Mouse (Mus musculus): ENCODE data around the gene Ptpn14.
"Not testable (repeated sequence)": the region's sequence is repeated elsewhere in the genome, so short reads cannot be mapped to it uniquely, and the experiment has no call there.

The Ptpn14 gene

DNA sequence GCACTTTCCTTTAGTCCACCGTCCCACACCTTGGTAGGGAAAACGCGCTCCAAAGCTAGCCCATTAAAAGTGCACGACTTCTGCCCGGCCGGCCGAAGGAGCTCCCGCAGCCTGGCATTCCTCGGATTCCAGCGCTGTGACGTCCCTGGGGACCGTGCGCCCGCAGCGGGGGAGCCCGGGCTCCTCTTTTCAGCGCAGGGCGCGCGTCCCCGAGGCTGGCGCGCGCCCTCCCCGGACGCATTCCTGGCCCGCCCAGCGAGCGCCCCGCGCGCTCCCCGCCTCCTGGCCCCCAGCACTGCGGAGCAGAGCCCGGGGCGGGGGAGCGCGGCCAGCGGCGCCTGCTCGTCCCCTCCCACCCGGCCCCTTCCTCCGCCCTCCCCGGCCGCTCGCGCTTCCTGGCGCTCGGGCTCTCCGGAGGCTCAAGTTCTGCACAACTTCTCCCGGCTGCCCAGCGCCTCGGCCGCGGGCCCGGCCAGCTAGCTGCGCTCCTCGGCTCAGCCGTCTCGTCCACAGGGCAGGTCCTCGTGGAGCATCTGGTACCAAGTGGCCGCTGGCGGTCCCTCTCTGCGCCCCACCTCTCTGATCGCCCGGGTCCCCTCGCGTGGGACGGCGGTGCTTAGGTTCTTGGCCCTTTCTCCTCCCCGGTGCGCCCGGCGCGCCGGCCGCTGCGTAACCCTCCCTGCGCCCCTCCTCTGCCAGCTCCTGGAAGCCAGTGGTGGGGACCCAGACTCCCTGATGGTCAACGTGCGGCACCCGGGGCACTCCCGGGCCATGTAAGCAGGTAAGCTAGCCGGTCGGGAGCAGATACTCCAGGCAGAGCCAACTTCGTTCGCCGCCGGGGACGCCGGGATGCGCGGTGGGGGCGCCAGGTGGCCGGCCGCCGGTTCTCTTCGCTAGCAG is at the start of gene Ptpn14:
TSS of gene Ptpn14 (plus strand) at position 385 of the 900 bp plus-strand sequence.
- peak in 1 of 2 experiments; percentile 68 for DNase-seq (ENCODE audit: low spot score in 2 of 2)

DNA sequence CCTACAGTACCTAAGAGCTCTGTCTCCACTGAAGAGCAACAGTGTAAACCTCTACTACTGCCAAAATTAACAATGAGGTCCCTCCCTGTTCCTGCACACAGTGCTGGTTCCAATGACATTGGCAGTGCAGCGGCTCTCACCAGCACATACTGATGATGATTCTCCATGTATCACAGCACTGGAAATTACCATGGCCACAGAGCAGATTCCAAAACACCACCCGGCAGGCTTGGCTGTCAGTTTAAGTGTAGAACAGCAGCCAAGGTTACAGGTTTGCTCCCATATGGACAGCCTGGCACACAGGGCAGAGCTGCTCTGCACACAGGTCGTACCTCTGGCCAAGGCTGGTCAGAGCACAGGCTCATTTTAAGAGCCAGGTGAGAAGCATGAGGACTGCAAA is 48.5 kb upstream of the Ptpn14 start:
- no peak for DNase-seq (ENCODE audit: low spot score in 2 of 2)

DNA sequence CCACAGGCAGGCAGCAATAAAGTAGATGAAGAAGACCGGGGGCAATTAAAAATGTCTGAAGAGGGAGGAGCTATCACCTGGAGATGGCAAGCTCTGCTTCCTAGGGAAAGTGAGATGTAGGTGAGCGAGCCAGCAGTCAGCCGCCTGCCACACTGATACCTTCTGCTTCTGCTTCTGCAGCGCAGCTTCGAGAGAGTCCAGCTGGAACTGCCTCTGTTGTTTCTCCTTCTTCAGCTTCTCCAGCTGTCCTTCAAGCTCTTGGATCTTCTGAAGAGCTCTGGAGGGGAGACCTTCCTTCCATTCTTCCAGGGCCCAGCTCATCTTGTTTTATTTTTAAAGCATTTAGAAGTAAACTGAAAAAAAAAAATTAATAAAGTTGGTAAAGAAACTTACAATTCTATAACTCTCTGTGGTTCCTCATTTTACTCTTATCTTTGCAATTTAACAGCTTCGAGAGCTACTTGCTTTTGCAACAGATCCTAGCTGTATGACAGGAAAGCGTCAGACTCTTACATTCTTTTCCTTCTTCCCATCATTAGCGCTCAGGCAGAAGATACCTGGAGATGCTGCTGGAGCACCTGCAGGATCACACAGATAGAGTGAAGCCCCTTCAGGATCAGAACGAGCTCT is 43.2 kb upstream of the Ptpn14 start:
- no peak for DNase-seq (ENCODE audit: low spot score in 2 of 2)

- DNase-seq (ENCODE audit: low spot score in 2 of 2): no peak
Observed at GRCm38 (mm10) chr1:189686025-189686424, 42.0 kb upstream of the Ptpn14 start.

DNA sequence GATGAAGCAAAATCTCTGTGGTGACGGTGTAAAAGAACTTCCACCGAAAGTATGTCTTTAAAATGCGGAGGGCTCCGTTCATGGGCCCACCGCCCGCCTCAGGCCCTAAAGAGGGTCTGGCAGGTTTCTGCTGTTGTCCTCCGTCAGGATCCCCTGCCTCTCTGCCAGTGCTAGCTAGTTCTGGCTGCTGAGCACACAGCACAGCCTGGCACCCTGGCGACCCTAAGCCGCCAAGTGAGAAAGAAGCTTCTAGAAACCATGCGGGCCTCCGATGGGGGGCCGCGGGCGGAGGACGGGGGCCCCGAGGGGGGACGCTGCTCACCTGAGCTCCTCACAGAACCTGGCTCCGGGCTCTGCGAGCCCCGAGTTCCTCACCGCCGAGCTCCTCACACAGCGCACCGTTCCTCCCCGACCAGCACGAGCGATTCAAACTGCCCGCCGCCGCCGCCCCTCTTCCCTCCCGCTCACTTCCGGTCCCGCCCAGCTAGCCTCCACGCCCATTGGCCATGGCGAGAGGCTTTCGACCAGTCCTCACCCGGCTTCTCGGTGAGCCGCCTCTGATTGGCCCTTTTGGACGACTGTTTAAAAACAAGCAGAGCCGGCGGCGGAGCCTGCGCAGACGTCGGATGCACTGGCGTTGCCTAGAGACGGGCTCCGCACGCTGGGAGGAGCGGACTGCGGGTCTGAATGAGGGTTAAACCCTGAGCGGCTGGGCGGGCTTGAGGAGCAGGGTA is 40.2 kb upstream of the Ptpn14 start, which contains the start of gene Cenpf:
TSS of gene Cenpf (minus strand) at position 433 of the 734 bp plus-strand sequence.
- DNase-seq (ENCODE audit: low spot score in 2 of 2): peak; percentile 98

GRCm38 (mm10) chr1:189688388-189688750 is 39.7 kb upstream of the Ptpn14 start:
- no peak for DNase-seq (ENCODE audit: low spot score in 2 of 2)

DNA sequence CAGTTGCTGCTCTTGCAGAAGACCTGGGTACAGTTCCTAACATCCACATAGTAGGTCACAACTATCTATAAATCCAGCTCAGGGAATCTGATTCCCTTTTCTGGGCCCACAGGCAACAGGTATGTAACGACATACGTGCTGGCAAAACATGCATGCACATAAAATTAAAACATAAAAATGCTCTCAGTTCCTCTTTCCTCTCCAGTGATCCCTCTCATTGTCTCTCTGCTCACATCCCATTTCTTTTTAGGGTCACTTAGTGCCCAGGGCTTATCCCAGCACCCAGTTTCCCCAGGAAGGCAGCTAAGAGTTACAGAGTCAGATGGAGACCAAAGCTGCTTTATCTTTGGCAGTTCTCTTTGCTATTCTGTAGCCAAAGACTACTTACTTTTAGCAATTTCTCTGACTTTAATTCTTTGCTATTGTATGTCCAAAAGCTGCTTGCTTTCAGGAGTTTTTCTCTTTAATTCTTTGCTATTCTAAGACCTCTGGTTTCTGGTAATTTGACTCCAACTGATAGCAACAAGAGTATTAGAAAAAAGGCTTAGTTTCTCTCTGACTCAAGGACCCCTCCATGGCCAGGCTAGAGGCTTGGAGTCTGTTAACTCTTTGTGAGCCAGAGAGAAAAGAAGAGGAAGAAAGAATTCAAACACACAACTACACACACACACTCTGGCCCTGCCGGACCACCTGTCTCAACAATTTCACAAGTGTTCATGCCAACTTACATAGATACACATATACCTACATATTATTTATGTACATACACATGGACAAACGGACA is 38.8 kb upstream of the Ptpn14 start:
- DNase-seq (ENCODE audit: low spot score in 2 of 2): no peak

- DNase-seq (ENCODE audit: low spot score in 2 of 2): not testable (repeated sequence)
Observed at GRCm38 (mm10) chr1:189692442-189692841, 35.6 kb upstream of the Ptpn14 start.

- no peak for DNase-seq (ENCODE audit: low spot score in 2 of 2)
Observed at GRCm38 (mm10) chr1:189694391-189694790, 33.7 kb upstream of the Ptpn14 start.

GRCm38 (mm10) chr1:189695321-189695720 is 32.7 kb upstream of the Ptpn14 start:
- no peak for DNase-seq (ENCODE audit: low spot score in 2 of 2)

DNA sequence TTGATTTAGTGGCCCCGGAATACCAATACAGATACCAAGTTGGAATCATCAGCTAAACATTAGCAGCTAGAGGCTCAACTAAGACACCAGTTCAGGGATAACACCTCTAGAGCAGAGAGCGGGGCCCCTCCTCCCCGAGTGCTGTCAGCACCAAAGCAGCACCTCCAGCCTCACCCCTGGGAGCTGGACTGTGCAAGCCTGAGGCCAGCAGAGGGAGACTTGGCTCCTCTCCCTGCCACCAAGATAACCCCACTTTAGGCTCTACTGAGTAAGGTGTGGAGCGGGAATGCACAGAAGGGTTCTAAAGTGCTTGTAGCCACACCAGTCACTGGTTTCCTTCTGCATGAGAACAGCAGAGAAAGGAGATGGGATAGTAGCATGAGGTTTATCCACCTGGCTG is 29.7 kb upstream of the Ptpn14 start:
- no peak for DNase-seq (ENCODE audit: low spot score in 2 of 2)

GRCm38 (mm10) chr1:189700186-189700585 is 27.9 kb upstream of the Ptpn14 start:
- no peak for DNase-seq (ENCODE audit: low spot score in 2 of 2)

- peak; percentile 60 to 79 for DNase-seq (ENCODE audit: low spot score in 2 of 2)
Observed at GRCm38 (mm10) chr1:189700990-189701389, 27.1 kb upstream of the Ptpn14 start.

GRCm38 (mm10) chr1:189703156-189703555 is 24.9 kb upstream of the Ptpn14 start:
- peak in 1 of 2 experiments; percentile 46 for DNase-seq (ENCODE audit: low spot score in 2 of 2)

DNA sequence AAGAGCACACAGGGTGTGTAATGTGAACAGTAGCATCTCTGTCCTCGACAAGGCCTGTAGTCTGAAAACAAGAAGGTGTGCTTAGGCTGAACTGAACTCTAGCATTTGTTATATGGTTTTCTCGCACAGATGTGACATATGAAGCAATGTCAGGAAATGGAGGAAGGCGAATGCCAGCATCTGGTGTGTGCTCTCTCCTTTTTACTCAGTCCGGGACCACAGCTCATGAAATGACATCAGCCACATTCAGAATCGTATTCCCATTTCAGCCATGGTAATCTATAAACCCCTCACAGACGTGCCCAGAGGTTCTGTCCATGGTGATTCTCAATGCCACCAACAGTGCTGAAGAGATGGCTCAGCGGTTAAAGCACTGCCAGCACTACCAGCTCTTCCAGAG is 24.5 kb upstream of the Ptpn14 start:
- DNase-seq (ENCODE audit: low spot score in 2 of 2): no peak

DNA sequence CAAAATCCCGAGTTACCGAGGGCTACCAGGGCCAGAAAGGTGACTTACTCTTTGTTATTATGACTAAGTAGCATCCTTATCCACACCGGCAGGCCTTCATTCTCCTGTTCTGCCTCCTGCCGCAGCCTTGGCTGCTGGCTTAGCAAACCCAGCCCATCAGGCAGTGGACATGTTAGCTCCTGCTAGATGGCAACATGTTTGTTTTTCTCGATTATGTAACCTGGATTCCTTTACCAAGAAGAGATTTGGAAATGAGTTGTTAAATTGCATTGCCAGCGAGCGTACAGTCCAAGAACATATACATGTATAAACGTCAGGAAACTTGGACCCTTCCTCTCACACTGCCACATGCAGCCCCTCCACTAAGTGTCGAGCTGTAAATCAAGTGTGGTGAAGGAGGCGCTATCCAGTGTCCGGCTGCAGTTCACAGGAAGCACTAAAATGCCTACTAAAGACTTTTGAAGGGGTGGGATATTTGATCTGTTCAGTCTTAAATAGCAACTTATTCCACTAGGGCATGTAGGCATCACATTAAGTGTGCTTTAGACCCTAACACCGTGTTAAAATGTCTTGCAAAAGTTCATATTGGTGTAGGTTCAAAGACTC is 21.9 kb upstream of the Ptpn14 start:
- no peak for DNase-seq (ENCODE audit: low spot score in 2 of 2)

GRCm38 (mm10) chr1:189707014-189707413 is 21.1 kb upstream of the Ptpn14 start:
- no peak for DNase-seq (ENCODE audit: low spot score in 2 of 2)

GRCm38 (mm10) chr1:189707419-189707818 is 20.6 kb upstream of the Ptpn14 start:
- no peak for DNase-seq (ENCODE audit: low spot score in 2 of 2)

DNA sequence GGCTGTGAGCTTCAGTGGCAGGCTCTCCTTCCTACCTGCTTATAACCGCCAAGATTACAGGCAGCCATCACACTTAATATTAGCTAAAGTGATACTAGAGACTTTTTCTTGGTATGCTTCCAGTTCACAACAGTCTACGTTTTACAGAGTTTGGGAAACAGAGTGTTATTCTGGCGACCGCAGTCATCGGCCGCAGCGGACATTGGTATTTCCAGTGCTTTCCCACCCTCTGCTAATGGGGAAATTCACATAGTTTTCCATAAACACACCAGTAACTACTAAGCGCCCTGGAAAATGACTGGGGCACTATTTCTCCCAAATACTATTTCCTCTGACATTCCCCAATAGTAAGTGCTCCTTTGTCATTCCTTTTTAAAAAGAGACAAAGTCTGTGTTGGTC is 19.1 kb upstream of the Ptpn14 start:
- DNase-seq (ENCODE audit: low spot score in 2 of 2): no peak

- no peak for DNase-seq (ENCODE audit: low spot score in 2 of 2)
Observed at GRCm38 (mm10) chr1:189715915-189716797, 11.9 kb upstream of the Ptpn14 start.

All from spleen, postnatal 4 days (tissue).